ENCODE assay signal across 10 mouse cellular contexts in the genomic region with DNA sequence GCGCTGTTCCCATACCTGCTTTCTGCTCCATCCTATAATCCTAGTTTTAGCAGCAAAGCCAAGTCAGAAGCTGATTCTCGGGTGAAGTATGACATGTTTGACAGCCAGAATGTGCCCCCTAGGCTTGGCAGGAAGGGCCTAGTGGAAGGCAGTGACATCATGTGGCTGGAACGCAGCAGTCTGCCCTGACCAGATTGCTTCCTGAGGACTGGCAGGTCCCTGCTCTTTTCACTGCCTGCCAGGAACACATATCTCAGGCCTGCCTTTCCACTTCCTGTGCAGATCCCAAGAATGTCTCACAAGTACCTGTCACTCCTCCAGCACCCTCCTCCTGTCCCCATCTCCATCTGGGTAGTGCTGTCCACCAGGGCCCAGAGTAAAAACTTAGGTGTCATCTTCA. TPM values are rescaled to one million over a fixed set of nuclear protein-coding genes. Genes with fewer than 3 reads are reported as not detected.
DNase-seq lines count a peak whose midpoint lies in the region; ATAC-seq lines count a peak whose summit lies in the region.
"Had no signal": no experiment of that assay in that cellular context is flagged by ENCODE, and none has a peak within 500 bp of the region (broad histone marks: within the 10 kb centered on the region; RNA-seq: fewer than 3 reads in every experiment).

No protein-coding gene starts in this region.

- H3K27me3 ChIP-seq in kidney, embryonic 15.5 days: no peaks in the 10 kb centered on the region
- no peaks in the 10 kb centered on the region for H3K27me3 ChIP-seq in embryonic facial prominence, embryonic 15.5 days
- H3K27me3 ChIP-seq in heart, embryonic 16.5 days (ENCODE audit: control insufficient read depth, insufficient read depth, low read length): no peaks in the 10 kb centered on the region
- no peaks in the 10 kb centered on the region for H3K27me3 ChIP-seq in midbrain, embryonic 10.5 days (ENCODE audit: low read depth, poor library complexity, severe bottlenecking)
- H3K27me3 ChIP-seq: CH12.LX had no signal

- no peak overlapping the region for H3K9ac ChIP-seq in kidney, embryonic 15.5 days
- H3K9ac ChIP-seq in embryonic facial prominence, embryonic 15.5 days: no peak overlapping the region
- H3K9ac ChIP-seq in heart, embryonic 16.5 days (ENCODE audit: low read length): peak overlapping the region; percentile 52; the same call in 1 of the 2 replicates
- H3K9ac ChIP-seq: liver, embryonic 14.5 days had no signal

- DNase-seq in kidney, adult 18-20 months: peak; percentile 20
- DNase-seq in lung, postnatal 36 days: peak; percentile 65
- DNase-seq in liver: no peak
- DNase-seq in thymus, postnatal 36 days: no peak
- DNase-seq in midbrain, embryonic 10.5 days (ENCODE audit: low spot score): no peak

- ATAC-seq in kidney, embryonic 15.5 days (replicated peaks; ENCODE audit: low FRiP score): no peak
- ATAC-seq in embryonic facial prominence, embryonic 15.5 days (ENCODE audit: insufficient number of reproducible peaks, low FRiP score, low TSS enrichment, low read depth): no peak
- ATAC-seq in heart, embryonic 16.5 days (replicated peaks; ENCODE audit: extremely low read depth, insufficient read depth, low FRiP score): peak; percentile 86

- WGBS in kidney, embryonic 15.5 days: 73% methylated on average over 3 of the region's 3 CpGs
- 42% methylated on average over 3 of the region's 3 CpGs for WGBS in embryonic facial prominence, embryonic 15.5 days
- 19% methylated on average over 3 of the region's 3 CpGs for WGBS in heart, embryonic 16.5 days
- 87% methylated on average over 3 of the region's 3 CpGs for WGBS in midbrain, embryonic 10.5 days

- H3K9me3 ChIP-seq in kidney, embryonic 15.5 days (replicated peaks): no peaks in the 10 kb centered on the region
- H3K9me3 ChIP-seq in embryonic facial prominence, embryonic 15.5 days (replicated peaks): no peaks in the 10 kb centered on the region
- H3K9me3 ChIP-seq in heart, embryonic 16.5 days (replicated peaks; ENCODE audit: control insufficient read depth, low read length): no peaks in the 10 kb centered on the region
- H3K9me3 ChIP-seq in midbrain, embryonic 10.5 days (replicated peaks): no peaks in the 10 kb centered on the region

- H3K36me3 ChIP-seq in kidney, embryonic 15.5 days: peaks cover 85% of the 10 kb centered on the region
- H3K36me3 ChIP-seq in embryonic facial prominence, embryonic 15.5 days: peaks cover 59% of the 10 kb centered on the region
- H3K36me3 ChIP-seq in heart, embryonic 16.5 days (ENCODE audit: control insufficient read depth, insufficient read depth): peaks cover 29% of the 10 kb centered on the region
- peaks cover 95% of the 10 kb centered on the region for H3K36me3 ChIP-seq in midbrain, embryonic 10.5 days

- no peaks in the 10 kb centered on the region for H3K4me1 ChIP-seq in kidney, embryonic 15.5 days
- H3K4me1 ChIP-seq in embryonic facial prominence, embryonic 15.5 days: peaks cover 6% of the 10 kb centered on the region; the same call in 1 of the 2 replicates
- H3K4me1 ChIP-seq in heart, embryonic 16.5 days (ENCODE audit: control insufficient read depth, insufficient read depth, low read length): peaks cover 47% of the 10 kb centered on the region
- no peaks in the 10 kb centered on the region for H3K4me1 ChIP-seq in midbrain, embryonic 10.5 days

- no peak overlapping the region for H3K27ac ChIP-seq in kidney, embryonic 15.5 days
- peak overlapping the region; percentile 5; the same call in 1 of the 2 replicates for H3K27ac ChIP-seq in embryonic facial prominence, embryonic 15.5 days (replicated peaks)
- peak overlapping the region; percentile 100 for H3K27ac ChIP-seq in heart, embryonic 16.5 days (ENCODE audit: low read length)
- H3K27ac ChIP-seq in midbrain, embryonic 10.5 days (replicated peaks): no peak overlapping the region
- H3K27ac ChIP-seq: liver, embryonic 14.5 days had no signal

- no peak overlapping the region for H3K4me3 ChIP-seq in kidney, embryonic 15.5 days (replicated peaks)
- H3K4me3 ChIP-seq in embryonic facial prominence, embryonic 15.5 days (replicated peaks): no peak overlapping the region
- peak overlapping the region; percentile 37 for H3K4me3 ChIP-seq in heart, embryonic 16.5 days (ENCODE audit: low read length)
- H3K4me3 ChIP-seq in midbrain, embryonic 10.5 days: no peak overlapping the region

- H3K4me2 ChIP-seq in kidney, embryonic 15.5 days: no peak overlapping the region
- no peak overlapping the region for H3K4me2 ChIP-seq in embryonic facial prominence, embryonic 15.5 days (replicated peaks)
- peak overlapping the region; percentile 68 for H3K4me2 ChIP-seq in heart, embryonic 16.5 days (ENCODE audit: low read depth, low read length)

RNA-seq across cellular contexts. Expression of a gene that starts 27.8 kb away (rescaled TPM):
- 49.7 and 51.1 TPM in 2 replicates for polyA plus RNA-seq in kidney, embryonic 15.5 days (2015; fragmentation: Nextera tagmentation; extraction: Ambion mirVana)
- polyA plus RNA-seq in embryonic facial prominence, embryonic 15.5 days (2015; fragmentation: Nextera tagmentation; extraction: Ambion mirVana): 43.9 and 46.2 TPM in 2 replicates
- polyA plus RNA-seq in heart, embryonic 16.5 days (2015; fragmentation: Nextera tagmentation; extraction: Ambion mirVana): 35.6 and 44.1 TPM in 2 replicates
- polyA plus RNA-seq in midbrain, embryonic 10.5 days (2016; fragmentation: Nextera tagmentation; extraction: Ambion mirVana): 33.6 and 33.7 TPM in 2 replicates

Comparison
In these comparisons a context has a peak if more than half of its experiments do, and no peak if none do; other contexts are left out.
1. DNase-seq: peak in kidney, adult 18-20 months (single experiment) and lung, postnatal 36 days (single experiment); none in liver (single experiment), thymus, postnatal 36 days (0 of 2) and midbrain, embryonic 10.5 days (single experiment).
2. H3K27ac ChIP-seq: peak in embryonic facial prominence, embryonic 15.5 days (single experiment) and heart, embryonic 16.5 days (single experiment); none in kidney, embryonic 15.5 days (single experiment) and midbrain, embryonic 10.5 days (single experiment).